Mouse (Mus musculus): ENCODE results near the gene Fam193a.

- TF ChIP-seq CTCF (IDR thresholded peaks at IDR 0.05; ENCODE audit: low read depth): no peak
- TF ChIP-seq EP300 (IDR thresholded peaks at IDR 0.05; ENCODE audit: low read depth): no peak
These were observed 49.5 kb downstream of the Fam193a start for GRCm38 (mm10) chr5:34419188-34419587.
